Mouse (Mus musculus): ENCODE measurements around the gene Mgat4a.
A peak's percentile ranks its signal among the peaks of the same experiment; 100 is the strongest.

Mgat4a gene

GRCm38 (mm10) chr1:37495104-37495503 lies 45.7 kb downstream of the Mgat4a start:
- peak; percentile 31 for DNase-seq (ENCODE audit: low spot score)

- DNase-seq (ENCODE audit: low spot score): no peak
Measured at GRCm38 (mm10) chr1:37491672-37492071, 49.1 kb downstream of the Mgat4a start.

GRCm38 (mm10) chr1:37490691-37491212 lies 50.1 kb downstream of the Mgat4a start:
- no peak for DNase-seq (ENCODE audit: low spot score)

- no peak for DNase-seq (ENCODE audit: low spot score)
Measured at GRCm38 (mm10) chr1:37488531-37488930, 52.3 kb downstream of the Mgat4a start.

GRCm38 (mm10) chr1:37486994-37487393 lies 53.8 kb downstream of the Mgat4a start:
- no peak for DNase-seq (ENCODE audit: low spot score)

GRCm38 (mm10) chr1:37486439-37486838 lies 54.4 kb downstream of the Mgat4a start:
- DNase-seq (ENCODE audit: low spot score): no peak

GRCm38 (mm10) chr1:37484612-37485011 lies 56.2 kb downstream of the Mgat4a start:
- DNase-seq (ENCODE audit: low spot score): no peak

GRCm38 (mm10) chr1:37481331-37481730 lies 59.5 kb downstream of the Mgat4a start:
- no peak for DNase-seq (ENCODE audit: low spot score)

GRCm38 (mm10) chr1:37480731-37481130 lies 60.1 kb downstream of the Mgat4a start:
- no peak for DNase-seq (ENCODE audit: low spot score)

- no peak for DNase-seq (ENCODE audit: low spot score)
Measured at GRCm38 (mm10) chr1:37479759-37480158, 61.1 kb downstream of the Mgat4a start.

GRCm38 (mm10) chr1:37479074-37479473 lies 61.7 kb downstream of the Mgat4a start:
- peak; percentile 19 for DNase-seq (ENCODE audit: low spot score)

GRCm38 (mm10) chr1:37478416-37478815 lies 62.4 kb downstream of the Mgat4a start:
- no peak for DNase-seq (ENCODE audit: low spot score)

GRCm38 (mm10) chr1:37477928-37478327 lies 62.9 kb downstream of the Mgat4a start:
- no peak for DNase-seq (ENCODE audit: low spot score)

- no peak for DNase-seq (ENCODE audit: low spot score)
Measured at GRCm38 (mm10) chr1:37477250-37477649, 63.6 kb downstream of the Mgat4a start.

- no peak for DNase-seq (ENCODE audit: low spot score)
Measured at GRCm38 (mm10) chr1:37475312-37475711, 65.5 kb downstream of the Mgat4a start.

- DNase-seq (ENCODE audit: low spot score): no peak
Measured at GRCm38 (mm10) chr1:37474634-37475190, 66.1 kb downstream of the Mgat4a start.

- no peak for DNase-seq (ENCODE audit: low spot score)
Measured at GRCm38 (mm10) chr1:37474046-37474445, 66.8 kb downstream of the Mgat4a start.

- no peak for DNase-seq (ENCODE audit: low spot score)
Measured at GRCm38 (mm10) chr1:37473251-37473650, 67.6 kb downstream of the Mgat4a start.

GRCm38 (mm10) chr1:37471179-37472148 lies 69.4 kb downstream of the Mgat4a start:
- DNase-seq (ENCODE audit: low spot score): no peak

GRCm38 (mm10) chr1:37469007-37469406 lies 71.8 kb downstream of the Mgat4a start:
- DNase-seq (ENCODE audit: low spot score): no peak

GRCm38 (mm10) chr1:37467806-37468205 lies 73.0 kb downstream of the Mgat4a start:
- no peak for DNase-seq (ENCODE audit: low spot score)

GRCm38 (mm10) chr1:37466322-37466995 lies 74.4 kb downstream of the Mgat4a start:
- no peak for DNase-seq (ENCODE audit: low spot score)
